In the genomic region with DNA sequence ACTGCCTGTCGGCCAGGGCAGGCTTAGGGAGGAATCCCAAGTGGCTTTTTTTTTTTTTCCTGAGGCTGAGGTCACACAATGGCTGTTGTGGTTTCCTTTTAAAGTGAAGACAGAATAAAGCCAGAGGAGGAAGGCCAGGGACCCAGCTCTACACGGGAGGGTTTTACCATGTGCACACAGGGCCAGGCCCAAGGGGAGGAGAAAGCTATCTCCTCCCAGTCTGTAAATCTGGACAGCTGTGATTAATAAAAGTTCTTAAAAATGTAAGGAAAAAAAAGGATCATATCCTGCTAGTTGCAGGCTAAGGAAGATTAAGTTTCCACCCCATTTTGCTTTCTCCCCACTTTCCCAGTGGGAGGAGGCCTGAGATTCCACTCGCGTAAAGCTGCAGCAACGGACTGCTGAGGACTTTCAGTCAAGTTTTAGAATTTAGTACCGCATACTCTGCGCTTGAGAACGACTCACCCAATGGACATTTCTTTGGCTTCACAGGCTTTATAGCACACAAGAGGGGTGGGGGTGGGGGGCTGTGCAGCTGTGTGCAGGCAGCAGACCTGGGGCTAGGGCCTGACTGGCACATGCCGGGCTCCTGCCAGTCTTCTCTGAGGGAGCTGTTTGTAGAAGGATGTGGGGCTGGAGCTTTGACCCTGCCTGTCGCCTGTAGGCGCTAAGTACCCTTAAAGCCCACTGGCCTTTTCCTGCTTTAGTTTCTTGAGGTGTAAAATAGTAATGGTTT, we compare ENCODE assay signal across 9 mouse cellular contexts.
DNase-seq lines count a peak whose midpoint lies in the region; ATAC-seq lines count a peak whose summit lies in the region.
"Had no signal": no experiment of that assay in that cellular context is flagged by ENCODE, and none has a peak within 500 bp of the region (broad histone marks: within the 10 kb centered on the region; RNA-seq: fewer than 3 reads in every experiment).

No protein-coding gene starts in this region.

- H3K4me3 ChIP-seq in lung, embryonic 15.5 days = no peak overlapping the region
- no peak overlapping the region for H3K4me3 ChIP-seq in forebrain, embryonic 11.5 days (ENCODE audit: low read depth, low read length)
- no peak overlapping the region for H3K4me3 ChIP-seq in hindbrain, embryonic 16.5 days (ENCODE audit: low read length)
- H3K4me3 ChIP-seq in neural tube, embryonic 13.5 days = no peak overlapping the region

- peaks cover 62% of the 10 kb centered on the region for H3K4me1 ChIP-seq in lung, embryonic 15.5 days
- peaks cover 41% of the 10 kb centered on the region for H3K4me1 ChIP-seq in forebrain, embryonic 11.5 days (replicated peaks; ENCODE audit: control insufficient read depth, insufficient read depth, low read length)
- H3K4me1 ChIP-seq in hindbrain, embryonic 16.5 days (ENCODE audit: control insufficient read depth, insufficient read depth, low read depth, low read length) = peaks cover 57% of the 10 kb centered on the region
- peaks cover 77% of the 10 kb centered on the region for H3K4me1 ChIP-seq in neural tube, embryonic 13.5 days (replicated peaks)

- H3K9me3 ChIP-seq in lung, embryonic 15.5 days = no peaks in the 10 kb centered on the region
- no peaks in the 10 kb centered on the region for H3K9me3 ChIP-seq in forebrain, embryonic 11.5 days (ENCODE audit: control insufficient read depth, low read length)
- H3K9me3 ChIP-seq in hindbrain, embryonic 16.5 days (ENCODE audit: control insufficient read depth, low read length) = no peaks in the 10 kb centered on the region
- no peaks in the 10 kb centered on the region for H3K9me3 ChIP-seq in neural tube, embryonic 13.5 days

- H3K36me3 ChIP-seq in lung, embryonic 15.5 days = peaks cover 13% of the 10 kb centered on the region
- peaks cover 7% of the 10 kb centered on the region; the same call in 1 of the 2 replicates for H3K36me3 ChIP-seq in forebrain, embryonic 11.5 days (ENCODE audit: control insufficient read depth, insufficient read depth, low read length)
- peaks cover 3% of the 10 kb centered on the region; the same call in 1 of the 2 replicates for H3K36me3 ChIP-seq in hindbrain, embryonic 16.5 days (ENCODE audit: control insufficient read depth, insufficient read depth, low read length)
- peaks cover 15% of the 10 kb centered on the region for H3K36me3 ChIP-seq in neural tube, embryonic 13.5 days

- H3K27me3 ChIP-seq in lung, embryonic 15.5 days = no peaks in the 10 kb centered on the region
- H3K27me3 ChIP-seq in forebrain, embryonic 11.5 days (ENCODE audit: control insufficient read depth, insufficient read depth, low read length) = no peaks in the 10 kb centered on the region
- no peaks in the 10 kb centered on the region for H3K27me3 ChIP-seq in hindbrain, embryonic 16.5 days (replicated peaks; ENCODE audit: control insufficient read depth, insufficient read depth, low read length)
- H3K27me3 ChIP-seq in neural tube, embryonic 13.5 days = no peaks in the 10 kb centered on the region

- H3K9ac ChIP-seq in lung, embryonic 15.5 days = no peak overlapping the region
- peak overlapping the region; percentile 16; the same call in 1 of the 2 replicates for H3K9ac ChIP-seq in forebrain, embryonic 11.5 days (ENCODE audit: low read length)
- peak overlapping the region; percentile 46; the same call in 1 of the 2 replicates for H3K9ac ChIP-seq in hindbrain, embryonic 16.5 days (ENCODE audit: low read depth, low read length)
- peak overlapping the region; percentile 55 for H3K9ac ChIP-seq in neural tube, embryonic 13.5 days

- ATAC-seq in lung, embryonic 15.5 days (ENCODE audit: borderline replicate concordance, extremely low read depth, low FRiP score, low TSS enrichment) = no peak; the same call in 1 of the 2 replicates
- peak; percentile 40; the same call in 1 of the 2 replicates for ATAC-seq in forebrain, embryonic 11.5 days (replicated peaks; ENCODE audit: low FRiP score)
- ATAC-seq in hindbrain, embryonic 16.5 days = no peak
- ATAC-seq in neural tube, embryonic 13.5 days (ENCODE audit: low read depth) = no peak

- 18% methylated on average over 11 of the region's 11 CpGs for WGBS in lung, embryonic 15.5 days
- WGBS in forebrain, embryonic 11.5 days = 33% methylated on average over 11 of the region's 11 CpGs
- WGBS in hindbrain, embryonic 16.5 days = 27% methylated on average over 11 of the region's 11 CpGs
- WGBS in neural tube, embryonic 13.5 days = 19% methylated on average over 11 of the region's 11 CpGs

- peak overlapping the region; percentile 32 for H3K4me2 ChIP-seq in lung, embryonic 15.5 days
- H3K4me2 ChIP-seq in forebrain, embryonic 11.5 days (ENCODE audit: low read depth, low read length, severe bottlenecking) = 0 out of 2 replicates have a peak overlapping the region, but pooled peaks have one; percentile 8
- H3K4me2 ChIP-seq in hindbrain, embryonic 16.5 days (ENCODE audit: low read length) = no peak overlapping the region
- peak overlapping the region; percentile 26 for H3K4me2 ChIP-seq in neural tube, embryonic 13.5 days

- peak overlapping the region; percentile 89 for H3K27ac ChIP-seq in lung, embryonic 15.5 days
- 0 out of 2 replicates have a peak overlapping the region, but pooled peaks have one; percentile 42 for H3K27ac ChIP-seq in forebrain, embryonic 11.5 days (ENCODE audit: low read depth, low read length)
- peak overlapping the region; percentile 78 for H3K27ac ChIP-seq in hindbrain, embryonic 16.5 days (ENCODE audit: low read depth, low read length)
- peak overlapping the region; percentile 95 for H3K27ac ChIP-seq in neural tube, embryonic 13.5 days (replicated peaks)

- DNase-seq in lung, postnatal 25 days (ENCODE audit: low spot score) = no peak
- peak; percentile 64 for DNase-seq in forebrain, embryonic 11.5 days (ENCODE audit: low spot score)
- DNase-seq in layer of hippocampus, adult 18-20 months (ENCODE audit: low spot score in 2 of 2) = no peak
- DNase-seq in urinary bladder, adult 18-20 months (ENCODE audit: low spot score in 2 of 2) = no peak
- DNase-seq in ovary, postnatal 14 days (ENCODE audit: low spot score) = no peak
- DNase-seq: cerebellum, postnatal 36 days had no signal

Comparison
In these comparisons a context has a peak if more than half of its experiments do, and no peak if none do; other contexts are left out.
1. H3K27ac ChIP-seq: peak in every context shown above with its lines; median percentile 95 in neural tube, embryonic 13.5 days; 89 in lung, embryonic 15.5 days; 78 in hindbrain, embryonic 16.5 days; 42 in forebrain, embryonic 11.5 days.